Mouse (Mus musculus) forebrain, postnatal 0 days (tissue): ENCODE data around the gene Ubac2. TPM values are rescaled to one million over a fixed set of nuclear protein-coding genes. Genes with fewer than 3 reads are reported as not detected.
"Not testable (repeated sequence)": the region's sequence is repeated elsewhere in the genome, so short reads cannot be mapped to it uniquely, and the experiment has no call there.

Source experiments
- ATAC-seq: fragments of 200-750 bp; cut with Nextera tagmentation; 2 replicates; pipeline ENCODE4 v1.8.0; 2017; ENCODE audit warnings: mild to moderate bottlenecking, moderate library complexity
- DNase-seq: peaks from one replicate; pipeline ENCODE4 v3.0.0-alpha.2; 2015
- H3K27ac ChIP-seq: fragments of 300-500 bp; sonication (generic); 2 replicates; pipeline ENCODE4 v1.5.1; 2014; ENCODE audit warnings: low read depth, mild to moderate bottlenecking, antibody characterized with exemption, low read length, moderate library complexity, mixed read lengths
- H3K27me3 ChIP-seq: fragments of 300-500 bp; sonication (generic); 2 replicates; pipeline ENCODE4 v1.6.1; 2014; ENCODE audit warnings: mild to moderate bottlenecking, low read length, mixed read lengths; ENCODE audit not compliant: insufficient read depth
- H3K36me3 ChIP-seq: fragments of 300-500 bp; sonication (generic); 2 replicates; pipeline ENCODE4 v1.6.1; 2014; ENCODE audit warnings: mild to moderate bottlenecking, moderate library complexity; ENCODE audit not compliant: insufficient read depth
- H3K4me1 ChIP-seq: fragments of 300-500 bp; sonication (generic); 2 replicates; pipeline ENCODE4 v1.6.1; 2014; ENCODE audit warnings: antibody characterized with exemption; ENCODE audit not compliant: insufficient read depth
- H3K4me2 ChIP-seq: fragments of 300-500 bp; sonication (generic); 2 replicates; pipeline ENCODE4 v1.6.1; 2014; ENCODE audit warnings: low read depth, mild to moderate bottlenecking, moderate library complexity
- H3K4me3 ChIP-seq: fragments of 300-500 bp; sonication (generic); 2 replicates; pipeline ENCODE4 v1.5.1; 2014; ENCODE audit warnings: low read depth, low read length, mixed read lengths
- H3K9ac ChIP-seq: fragments of 300-500 bp; sonication (generic); 2 replicates; pipeline ENCODE4 v1.6.1; 2014; ENCODE audit warnings: mild to moderate bottlenecking
- H3K9me3 ChIP-seq: fragments of 300-500 bp; sonication (generic); 2 replicates; pipeline ENCODE4 v1.6.1; 2016; ENCODE audit warnings: low read length
- CTCF ChIP-seq: sonication (generic); IDR thresholded peaks from 2 replicates; pipeline ENCODE4 v1.5.1; 2016; ENCODE audit warnings: antibody characterized with exemption, control low read depth, low read depth
- WGBS: fragments of 180-500 bp; shearing (Covaris S2); extraction: QIAGEN DNeasy Blood & Tissue Kit; methylation state at CpG from one replicate; pipeline ENCODE4 v1.1.7; 2014; 5-methylcytosine and 5-hydroxymethylcytosine counted together
- polyA plus RNA-seq: library from polyadenylated mRNA; unstranded; fragments of >200 nt; fragmentation: Nextera tagmentation; extraction: Ambion mirVana; gene quantifications from 2 replicates; pipeline ENCODE4 v1.2.1, GENCODE M21; 2015
- total RNA-seq: library from RNA; depleted of rRNA; stranded (reverse); fragments of >200 nt; gene quantifications from 2 replicates; pipeline ENCODE4 v1.2.3, GENCODE M21; 2014

Ubac2 gene
- total and polyA plus RNA-seq, 2 experiments from 2014 or later, result 41.9 to 52.6 TPM

DNA sequence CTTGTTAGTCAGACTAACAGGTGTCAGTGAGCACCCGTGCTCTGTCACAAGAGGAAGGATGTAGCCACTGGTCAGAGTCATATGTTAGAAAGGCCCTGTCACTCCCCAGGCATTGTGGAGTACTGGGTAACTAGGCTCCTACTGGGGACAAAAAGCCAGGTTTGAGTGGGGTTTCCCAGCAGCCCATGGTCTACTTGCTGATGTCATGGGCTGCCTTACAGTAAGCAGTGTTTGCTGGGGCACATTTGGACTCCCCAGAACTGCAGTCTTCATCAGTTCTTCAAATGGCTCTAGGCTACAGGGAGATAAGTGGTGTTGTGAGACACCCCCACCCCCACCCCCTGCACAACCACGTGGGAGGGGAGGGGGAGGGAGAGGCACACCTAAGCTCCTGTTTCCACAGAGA, 179.5 kb downstream of the Ubac2 start:
- TF ChIP-seq CTCF, result no peak
- 47% methylated on average over 2 of the region's 2 CpGs for WGBS

DNA sequence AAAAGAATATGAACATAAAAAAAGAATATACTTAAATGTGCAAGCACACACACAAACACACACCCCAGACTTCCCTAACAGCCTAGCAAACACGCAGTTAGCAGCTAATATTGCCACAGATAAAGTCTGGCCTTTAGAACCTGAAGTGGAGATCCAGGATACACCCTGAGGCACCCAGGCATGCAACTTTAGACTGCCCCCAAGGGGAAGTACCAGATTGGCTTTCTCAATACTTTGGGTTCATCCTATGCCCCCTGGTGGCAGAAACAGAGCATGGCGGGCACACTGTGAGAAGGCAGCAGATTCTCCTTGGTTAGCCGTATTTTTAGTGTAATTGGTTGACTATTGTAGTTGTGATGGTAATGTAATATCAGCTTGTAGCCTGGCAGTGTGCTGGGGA, 182.2 kb downstream of the Ubac2 start:
- DNase-seq (peak; percentile 81), ATAC-seq (peak; percentile 66)
- 11% methylated on average over 3 of the region's 3 CpGs for WGBS
- no peak overlapping the region for H3K9ac ChIP-seq
- H3K4me2 ChIP-seq, result no peak overlapping the region
- no peaks in the 10 kb centered on the region for H3K27me3 ChIP-seq
- no peak overlapping the region for H3K27ac ChIP-seq
- no peaks in the 10 kb centered on the region for H3K4me1 ChIP-seq
- no peaks in the 10 kb centered on the region for H3K36me3 ChIP-seq
- H3K4me3 ChIP-seq, result no peak overlapping the region
- TF ChIP-seq CTCF, result peak; percentile 90
- H3K9me3 ChIP-seq, result no peaks in the 10 kb centered on the region

More for the DNA sequence above, 179.5 kb downstream of the Ubac2 start:
- DNase-seq (no peak), ATAC-seq (no peak)
- Histone ChIP-seq H3K9ac (no peak overlapping the region), H3K4me3 (no peak overlapping the region), H3K9me3 (no peaks in the 10 kb centered on the region), H3K36me3 (no peaks in the 10 kb centered on the region), H3K4me1 (no peaks in the 10 kb centered on the region), H3K4me2 (no peak overlapping the region), H3K27ac (no peak overlapping the region), H3K27me3 (no peaks in the 10 kb centered on the region)

- H3K27me3 ChIP-seq, result no peaks in the 10 kb centered on the region
- no peak overlapping the region for H3K9ac ChIP-seq
- ATAC-seq, result no peak
- no peaks in the 10 kb centered on the region for H3K4me1 ChIP-seq
- TF ChIP-seq CTCF, result no peak
- H3K4me3 ChIP-seq, result no peak overlapping the region
- no peak for DNase-seq
- no peaks in the 10 kb centered on the region for H3K36me3 ChIP-seq
- 82% methylated on average over 6 of the region's 6 CpGs for WGBS
- no peak overlapping the region for H3K27ac ChIP-seq
- no peaks in the 10 kb centered on the region for H3K9me3 ChIP-seq
- H3K4me2 ChIP-seq, result no peak overlapping the region
Observed at GRCm38 (mm10) chr14:122061376-122061775, 183.0 kb downstream of the Ubac2 start.

- Histone ChIP-seq H3K4me2 (no peak overlapping the region), H3K9ac (no peak overlapping the region), H3K27ac (no peak overlapping the region), H3K4me1 (no peaks in the 10 kb centered on the region), H3K4me3 (no peak overlapping the region), H3K36me3 (no peaks in the 10 kb centered on the region), H3K27me3 (no peaks in the 10 kb centered on the region), H3K9me3 (no peaks in the 10 kb centered on the region)
- no peak for DNase-seq
- ATAC-seq, result no peak
- TF ChIP-seq CTCF, result no peak
- WGBS, result 83% methylated on average over 10 of the region's 10 CpGs
Observed at GRCm38 (mm10) chr14:122062411-122063090, 184.1 kb downstream of the Ubac2 start.

GRCm38 (mm10) chr14:122063599-122063998, 185.2 kb downstream of the Ubac2 start:
- no peaks in the 10 kb centered on the region for H3K9me3 ChIP-seq
- H3K4me2 ChIP-seq, result no peak overlapping the region
- H3K4me1 ChIP-seq, result no peaks in the 10 kb centered on the region
- no peak for DNase-seq
- H3K36me3 ChIP-seq, result no peaks in the 10 kb centered on the region
- 71% methylated on average over 5 of the region's 5 CpGs for WGBS
- no peak overlapping the region for H3K4me3 ChIP-seq
- no peak overlapping the region for H3K27ac ChIP-seq
- no peaks in the 10 kb centered on the region for H3K27me3 ChIP-seq
- H3K9ac ChIP-seq, result no peak overlapping the region
- TF ChIP-seq CTCF, result no peak
- ATAC-seq, result no peak

DNA sequence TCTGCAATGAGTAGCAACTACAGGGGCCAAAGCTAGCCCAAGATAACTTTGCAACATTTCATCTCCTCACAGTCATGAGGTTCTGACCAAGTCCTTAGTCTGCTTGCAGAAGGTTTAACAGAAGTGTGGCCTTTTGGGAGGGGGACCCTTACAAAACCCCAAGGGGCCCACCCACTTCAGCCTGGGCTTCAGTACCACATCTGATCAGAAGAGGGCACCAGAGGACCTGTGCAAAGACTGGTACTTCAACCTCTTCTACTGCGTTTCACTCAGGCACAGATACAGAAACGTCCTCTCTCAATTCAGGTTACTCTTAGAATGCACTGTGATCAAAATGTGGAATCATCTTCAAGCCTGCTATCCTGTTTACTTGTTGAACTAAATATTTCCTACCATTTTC, 186.1 kb downstream of the Ubac2 start:
- H3K4me3 ChIP-seq, result no peak overlapping the region
- no peak overlapping the region for H3K4me2 ChIP-seq
- H3K27me3 ChIP-seq, result no peaks in the 10 kb centered on the region
- no peaks in the 10 kb centered on the region for H3K9me3 ChIP-seq
- WGBS, result 1% methylated on average over 2 of the region's 2 CpGs
- peak; percentile 45 for DNase-seq
- no peaks in the 10 kb centered on the region for H3K4me1 ChIP-seq
- H3K36me3 ChIP-seq, result no peaks in the 10 kb centered on the region
- TF ChIP-seq CTCF, result peak; percentile 82
- H3K9ac ChIP-seq, result no peak overlapping the region
- peak; percentile 63; the same call in 1 of the 2 replicates for ATAC-seq
- H3K27ac ChIP-seq, result no peak overlapping the region

DNA sequence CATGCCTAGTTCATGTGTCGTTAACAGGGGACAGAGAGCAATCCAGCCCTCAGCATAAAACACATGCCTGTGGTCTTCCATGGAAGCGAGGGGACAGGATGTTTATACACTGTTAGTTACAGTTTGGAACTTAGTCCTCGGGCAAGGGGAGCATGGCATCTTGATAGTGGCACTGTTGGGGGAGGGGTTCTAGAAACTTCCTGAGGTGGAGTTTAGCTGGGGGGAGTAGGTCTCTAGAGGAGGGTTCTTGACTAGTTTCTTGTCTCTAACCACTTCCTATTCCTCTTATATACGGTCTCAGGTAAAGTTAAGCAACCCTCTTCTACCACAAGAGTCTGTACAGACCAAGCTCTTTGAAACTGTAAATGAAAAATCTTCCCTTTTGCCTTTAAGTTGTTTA, 187.8 kb downstream of the Ubac2 start:
- H3K4me3 ChIP-seq, result no peak overlapping the region
- H3K27ac ChIP-seq, result no peak overlapping the region
- H3K9me3 ChIP-seq, result no peaks in the 10 kb centered on the region
- H3K27me3 ChIP-seq, result no peaks in the 10 kb centered on the region
- H3K4me1 ChIP-seq, result no peaks in the 10 kb centered on the region
- ATAC-seq (no peak), DNase-seq (no peak)
- TF ChIP-seq CTCF, result no peak
- no peak overlapping the region for H3K9ac ChIP-seq
- H3K36me3 ChIP-seq, result no peaks in the 10 kb centered on the region
- WGBS, result 86% methylated on average over 4 of the region's 4 CpGs
- no peak overlapping the region for H3K4me2 ChIP-seq

DNA sequence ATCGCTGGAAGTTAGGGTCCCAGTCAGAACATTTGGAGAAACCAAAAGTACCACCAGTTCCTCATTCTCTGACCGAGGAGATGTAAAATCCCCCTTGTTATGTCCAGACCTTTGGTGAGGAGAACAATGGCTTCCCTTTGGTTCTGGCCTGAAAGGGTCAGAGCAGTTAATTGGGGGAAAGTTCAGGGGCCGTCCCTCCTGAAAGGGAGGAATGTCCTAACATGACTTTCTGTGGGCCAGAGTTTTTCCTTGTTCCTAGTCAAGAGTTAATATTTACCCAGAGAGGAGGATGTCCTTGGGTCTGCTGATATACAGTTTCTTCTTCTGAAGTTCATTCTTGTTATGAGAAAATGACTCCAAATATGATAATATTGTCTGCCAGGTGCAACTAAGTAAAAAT, 189.6 kb downstream of the Ubac2 start:
- not testable (repeated sequence) for DNase-seq, H3K9ac ChIP-seq, H3K27ac ChIP-seq, H3K4me3 ChIP-seq, H3K36me3 ChIP-seq, ATAC-seq, H3K9me3 ChIP-seq, H3K4me2 ChIP-seq, H3K27me3 ChIP-seq, H3K4me1 ChIP-seq
- 38% methylated on average over 3 of the region's 3 CpGs for WGBS
